Mouse (Mus musculus) kidney, embryonic 16.5 days (tissue): ENCODE measurements at regions not wholly inside any gene's neighbourhood (a gene's known extent, or its start where the extent isn't known, plus 50 kb on each side); places are given as distances from the start of the nearest gene placed in this dataset.

Source experiments
- ATAC-seq: fragments of 200-750 bp; cut with Nextera tagmentation; 2 replicates; pipeline ENCODE4 v1.8.0; 2017; ENCODE audit warnings: moderate TSS enrichment; ENCODE audit not compliant: low FRiP score, low TSS enrichment
- H3K27ac ChIP-seq: fragments of 300-500 bp; sonication (generic); 2 replicates; pipeline ENCODE4 v1.5.1; 2014; ENCODE audit warnings: low read length
- H3K27me3 ChIP-seq: fragments of 300-500 bp; sonication (generic); 2 replicates; pipeline ENCODE4 v1.6.1; 2014; ENCODE audit warnings: low read length, control low read depth, mixed read lengths; ENCODE audit not compliant: insufficient read depth
- H3K36me3 ChIP-seq: fragments of 300-500 bp; sonication (generic); 2 replicates; pipeline ENCODE4 v1.6.1; 2014; ENCODE audit warnings: low read length, control low read depth, mixed read lengths; ENCODE audit not compliant: insufficient read depth
- H3K4me1 ChIP-seq: fragments of 300-500 bp; sonication (generic); 2 replicates; pipeline ENCODE4 v1.6.1; 2014; ENCODE audit warnings: low read length, control low read depth, mixed read lengths; ENCODE audit not compliant: insufficient read depth
- H3K4me2 ChIP-seq: fragments of 300-500 bp; sonication (generic); replicated peaks from 2 replicates; pipeline ENCODE4 v1.6.1; 2014; ENCODE audit warnings: low read depth, low read length
- H3K4me3 ChIP-seq: fragments of 300-500 bp; sonication (generic); 2 replicates; pipeline ENCODE4 v1.5.1; 2014; ENCODE audit warnings: mild to moderate bottlenecking, low read length
- H3K9ac ChIP-seq: fragments of 300-500 bp; sonication (generic); replicated peaks from 2 replicates; pipeline ENCODE4 v1.6.1; 2014; ENCODE audit warnings: low read length
- H3K9me3 ChIP-seq: fragments of 300-500 bp; sonication (generic); 2 replicates; pipeline ENCODE4 v1.6.1; 2016; ENCODE audit warnings: low read length, control low read depth
- WGBS: fragments of 180-500 bp; shearing (Covaris S2); extraction: QIAGEN DNeasy Blood & Tissue Kit; methylation state at CpG from one replicate; pipeline ENCODE4 v1.1.7; 2014; 5-methylcytosine and 5-hydroxymethylcytosine counted together

- 78% methylated on average over 5 of the region's 5 CpGs for WGBS
- ATAC-seq, result no peak
- H3K4me1 ChIP-seq, result no peaks in the 10 kb centered on the region
- H3K4me3 ChIP-seq, result no peak overlapping the region
- H3K27ac ChIP-seq, result no peak overlapping the region
- no peak overlapping the region for H3K4me2 ChIP-seq
- no peaks in the 10 kb centered on the region for H3K27me3 ChIP-seq
- H3K36me3 ChIP-seq, result no peaks in the 10 kb centered on the region
- no peaks in the 10 kb centered on the region for H3K9me3 ChIP-seq
- H3K9ac ChIP-seq, result no peak overlapping the region
Observed at GRCm38 (mm10) chr8:26922178-26922540, 55.0 kb upstream of the Zfp703 start.

- Histone ChIP-seq H3K36me3 (no peaks in the 10 kb centered on the region), H3K27me3 (no peaks in the 10 kb centered on the region), H3K9me3 (no peaks in the 10 kb centered on the region), H3K4me1 (no peaks in the 10 kb centered on the region), H3K9ac (no peak overlapping the region), H3K27ac (no peak overlapping the region), H3K4me3 (no peak overlapping the region), H3K4me2 (no peak overlapping the region)
- WGBS, result 82% methylated on average over 8 of the region's 8 CpGs
- no peak for ATAC-seq
Observed at GRCm38 (mm10) chr8:26923166-26923565, 54.0 kb upstream of the Zfp703 start.
